Mouse (Mus musculus) lung, postnatal 0 days (tissue): ENCODE measurements around the gene Kcnd3. TPM values are rescaled to one million over a fixed set of nuclear protein-coding genes. Genes with fewer than 3 reads are reported as not detected.
A peak's percentile ranks its signal among the peaks of the same experiment; 100 is the strongest.

Experiments used
- ATAC-seq: fragments of 200-750 bp; cut with Nextera tagmentation; 2 replicates; pipeline ENCODE4 v1.8.0; 2017; ENCODE audit warnings: moderate library complexity
- DNase-seq: peaks from one replicate; pipeline ENCODE4 v3.0.0-alpha.2; 2016; ENCODE audit warnings: low spot score
- H3K27ac ChIP-seq: fragments of 300-500 bp; sonication (generic); 2 replicates; pipeline ENCODE4 v1.5.1; 2014; ENCODE audit warnings: antibody characterized with exemption, mild to moderate bottlenecking, low read length, mixed read lengths
- H3K27me3 ChIP-seq: fragments of 300-500 bp; sonication (generic); replicated peaks from 2 replicates; pipeline ENCODE4 v1.6.1; 2014; ENCODE audit warnings: low read length, mixed read lengths; ENCODE audit not compliant: insufficient read depth
- H3K36me3 ChIP-seq: fragments of 300-500 bp; sonication (generic); 2 replicates; pipeline ENCODE4 v1.6.1; 2014; ENCODE audit warnings: low read length, mixed read lengths; ENCODE audit not compliant: insufficient read depth
- H3K4me1 ChIP-seq: fragments of 300-500 bp; sonication (generic); 2 replicates; pipeline ENCODE4 v1.6.1; 2014; ENCODE audit warnings: antibody characterized with exemption, low read depth, low read length, mixed read lengths; ENCODE audit not compliant: insufficient read depth
- H3K4me2 ChIP-seq: fragments of 300-500 bp; sonication (generic); replicated peaks from 2 replicates; pipeline ENCODE4 v1.6.1; 2014; ENCODE audit warnings: low read depth, mild to moderate bottlenecking, low read length, moderate library complexity, mixed read lengths
- H3K4me3 ChIP-seq: fragments of 300-500 bp; sonication (generic); 2 replicates; pipeline ENCODE4 v1.5.1; 2014; ENCODE audit warnings: low read depth, low read length
- H3K9ac ChIP-seq: fragments of 300-500 bp; sonication (generic); replicated peaks from 2 replicates; pipeline ENCODE4 v1.6.1; 2014; ENCODE audit warnings: low read depth, mild to moderate bottlenecking
- H3K9me3 ChIP-seq: fragments of 300-500 bp; sonication (generic); 2 replicates; pipeline ENCODE4 v1.6.1; 2016; ENCODE audit warnings: low read length, mixed read lengths
- CTCF ChIP-seq: IDR thresholded peaks from 2 replicates; pipeline ENCODE4 v1.5.1; 2016; ENCODE audit warnings: antibody characterized with exemption, mild to moderate bottlenecking
- EP300 ChIP-seq: IDR thresholded peaks from 2 replicates; pipeline ENCODE4 v1.6.1; 2016; ENCODE audit warnings: antibody characterized with exemption, mild to moderate bottlenecking, control low read depth
- WGBS: fragments of 180-500 bp; shearing (Covaris S2); extraction: QIAGEN DNeasy Blood & Tissue Kit; methylation state at CpG from one replicate; pipeline ENCODE4 v1.1.7; 2014; 5-methylcytosine and 5-hydroxymethylcytosine counted together
- polyA plus RNA-seq: library from polyadenylated mRNA; unstranded; fragments of >200 nt; fragmentation: Nextera tagmentation; extraction: Ambion mirVana; gene quantifications from 2 replicates; pipeline ENCODE4 v1.2.1, GENCODE M21; 2015

Gene Kcnd3
- polyA plus RNA-seq, 1 experiment from 2014 or later = 0.13 TPM

- WGBS = 73% methylated on average over 9 of the region's 9 CpGs
- H3K4me1 ChIP-seq = no peaks in the 10 kb centered on the region
- no peaks in the 10 kb centered on the region for H3K36me3 ChIP-seq
- no peaks in the 10 kb centered on the region for H3K9me3 ChIP-seq
- H3K4me2 ChIP-seq = no peak overlapping the region
- ATAC-seq = no peak
- no peak for TF ChIP-seq CTCF
- TF ChIP-seq EP300 = no peak
- H3K9ac ChIP-seq = no peak overlapping the region
- H3K4me3 ChIP-seq = no peak overlapping the region
- no peaks in the 10 kb centered on the region for H3K27me3 ChIP-seq
- H3K27ac ChIP-seq = no peak overlapping the region
- no peak for DNase-seq
Measured at GRCm38 (mm10) chr3:105665105-105665765, 213.1 kb downstream of the Kcnd3 start.

DNA sequence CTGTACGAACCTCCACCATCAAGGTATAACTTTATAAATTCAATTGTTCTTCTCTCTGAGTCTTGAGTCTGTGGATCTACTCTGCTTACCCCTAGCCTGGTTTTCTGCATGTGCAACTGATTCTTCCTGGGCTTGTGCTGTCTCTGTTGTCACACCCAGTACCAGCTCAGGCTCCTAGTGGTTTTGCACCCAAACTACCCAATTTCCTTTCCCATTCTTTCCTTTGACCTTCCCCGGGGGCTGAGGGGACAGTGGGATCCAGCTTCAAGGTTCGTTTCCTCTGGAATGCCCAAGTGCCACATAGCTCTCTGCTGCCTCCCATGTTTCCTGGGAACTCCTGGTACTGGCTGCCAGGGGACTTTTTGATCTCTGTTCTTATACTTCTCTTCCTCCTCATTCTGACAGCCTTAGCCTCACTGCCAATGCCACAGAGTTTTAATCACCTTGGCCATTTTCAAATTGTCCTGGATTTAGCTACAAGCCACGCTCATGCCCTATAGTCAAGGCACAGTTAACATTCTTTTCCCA lies 214.9 kb downstream of the Kcnd3 start:
- H3K27ac ChIP-seq = no peak overlapping the region
- H3K36me3 ChIP-seq = no peaks in the 10 kb centered on the region
- no peaks in the 10 kb centered on the region for H3K4me1 ChIP-seq
- 48% methylated on average over 4 of the region's 4 CpGs for WGBS
- no peaks in the 10 kb centered on the region for H3K9me3 ChIP-seq
- no peak overlapping the region for H3K4me2 ChIP-seq
- DNase-seq (no peak), ATAC-seq (no peak)
- H3K27me3 ChIP-seq = no peaks in the 10 kb centered on the region
- TF ChIP-seq CTCF (0 out of 2 replicates have a peak, but pooled peaks have one; percentile 4), EP300 (no peak)
- H3K4me3 ChIP-seq = no peak overlapping the region
- no peak overlapping the region for H3K9ac ChIP-seq

- no peak for DNase-seq
- Histone ChIP-seq H3K9me3 (no peaks in the 10 kb centered on the region), H3K4me3 (no peak overlapping the region), H3K4me1 (no peaks in the 10 kb centered on the region), H3K4me2 (no peak overlapping the region), H3K27ac (no peak overlapping the region), H3K36me3 (no peaks in the 10 kb centered on the region), H3K27me3 (no peaks in the 10 kb centered on the region), H3K9ac (no peak overlapping the region)
- TF ChIP-seq EP300 (no peak), CTCF (no peak)
- 32% methylated on average over 9 of the region's 9 CpGs for WGBS
- no peak for ATAC-seq
Measured at GRCm38 (mm10) chr3:105668161-105668560, 216.0 kb downstream of the Kcnd3 start.

GRCm38 (mm10) chr3:105669776-105670175 lies 217.6 kb downstream of the Kcnd3 start:
- DNase-seq = no peak
- ATAC-seq = no peak
- TF ChIP-seq EP300 = no peak
- TF ChIP-seq CTCF = no peak
- Histone ChIP-seq H3K4me2 (no peak overlapping the region), H3K4me1 (no peaks in the 10 kb centered on the region), H3K36me3 (no peaks in the 10 kb centered on the region), H3K27me3 (no peaks in the 10 kb centered on the region), H3K27ac (no peak overlapping the region), H3K9me3 (no peaks in the 10 kb centered on the region), H3K9ac (no peak overlapping the region), H3K4me3 (no peak overlapping the region)
- WGBS = 88% methylated on average over 3 of the region's 3 CpGs

- Histone ChIP-seq H3K36me3 (no peaks in the 10 kb centered on the region), H3K4me1 (no peaks in the 10 kb centered on the region), H3K27ac (no peak overlapping the region), H3K4me3 (no peak overlapping the region), H3K4me2 (no peak overlapping the region), H3K9me3 (no peaks in the 10 kb centered on the region), H3K9ac (no peak overlapping the region), H3K27me3 (no peaks in the 10 kb centered on the region)
- ATAC-seq (no peak), DNase-seq (no peak)
- WGBS = 72% methylated on average over 1 of the region's 1 CpGs
- no peak for TF ChIP-seq CTCF
Measured at GRCm38 (mm10) chr3:105670801-105671200, 218.7 kb downstream of the Kcnd3 start.

- Histone ChIP-seq H3K27ac (no peak overlapping the region), H3K4me2 (no peak overlapping the region), H3K4me1 (no peaks in the 10 kb centered on the region), H3K9ac (no peak overlapping the region), H3K4me3 (no peak overlapping the region), H3K36me3 (peaks cover 15% of the 10 kb centered on the region), H3K9me3 (no peaks in the 10 kb centered on the region), H3K27me3 (no peaks in the 10 kb centered on the region)
- 15% methylated on average over 7 of the region's 7 CpGs for WGBS
- peak; percentile 93 for DNase-seq
- ATAC-seq = peak; percentile 67
- TF ChIP-seq CTCF = peak; percentile 94
- no peak for TF ChIP-seq EP300
Measured at GRCm38 (mm10) chr3:105674595-105675218, 222.6 kb downstream of the Kcnd3 start.
